Mouse (Mus musculus): ENCODE results near the gene Scml2. TPM values are rescaled to one million over a fixed set of nuclear protein-coding genes. Genes with fewer than 3 reads are reported as not detected.
"Not testable (repeated sequence)": the region's sequence is repeated elsewhere in the genome, so short reads cannot be mapped to it uniquely, and the experiment has no call there.

Gene Scml2
- total RNA-seq (2015) (3.7 and 5.6 TPM in 2 replicates), total RNA-seq (2017) (2.8 and 3.4 TPM in 2 replicates)

DNA sequence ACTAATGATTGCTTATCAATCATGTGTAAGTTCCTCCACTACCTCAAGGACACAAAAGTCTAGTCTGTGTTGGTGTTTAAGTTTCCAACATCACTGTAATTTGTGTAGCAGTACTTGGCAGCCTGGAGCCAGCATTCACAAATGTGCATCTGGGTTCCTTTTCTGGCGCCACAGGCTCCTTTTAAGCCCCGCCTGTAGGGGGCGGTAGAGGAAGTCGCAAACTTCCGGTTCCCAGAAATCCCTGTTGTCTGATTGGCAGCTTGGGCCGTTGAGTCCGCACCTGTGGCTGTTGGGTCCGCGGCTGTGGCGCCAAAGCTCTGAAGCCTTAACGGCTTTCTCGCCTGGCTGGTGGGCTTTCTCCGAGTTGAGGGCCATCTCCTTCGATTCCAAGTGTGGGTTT lies at the start of gene Scml2:
Gene Scml2, plus strand, starts transcription at position 301 of the 400 bp plus-strand sequence.
- not testable (repeated sequence) for ATAC-seq (replicated peaks; ENCODE audit: poor library complexity)

- ATAC-seq (replicated peaks; ENCODE audit: poor library complexity), result not testable (repeated sequence)
Measured at GRCm38 (mm10) chrX:161075576-161075975, 41.4 kb upstream of the Scml2 start.

DNA sequence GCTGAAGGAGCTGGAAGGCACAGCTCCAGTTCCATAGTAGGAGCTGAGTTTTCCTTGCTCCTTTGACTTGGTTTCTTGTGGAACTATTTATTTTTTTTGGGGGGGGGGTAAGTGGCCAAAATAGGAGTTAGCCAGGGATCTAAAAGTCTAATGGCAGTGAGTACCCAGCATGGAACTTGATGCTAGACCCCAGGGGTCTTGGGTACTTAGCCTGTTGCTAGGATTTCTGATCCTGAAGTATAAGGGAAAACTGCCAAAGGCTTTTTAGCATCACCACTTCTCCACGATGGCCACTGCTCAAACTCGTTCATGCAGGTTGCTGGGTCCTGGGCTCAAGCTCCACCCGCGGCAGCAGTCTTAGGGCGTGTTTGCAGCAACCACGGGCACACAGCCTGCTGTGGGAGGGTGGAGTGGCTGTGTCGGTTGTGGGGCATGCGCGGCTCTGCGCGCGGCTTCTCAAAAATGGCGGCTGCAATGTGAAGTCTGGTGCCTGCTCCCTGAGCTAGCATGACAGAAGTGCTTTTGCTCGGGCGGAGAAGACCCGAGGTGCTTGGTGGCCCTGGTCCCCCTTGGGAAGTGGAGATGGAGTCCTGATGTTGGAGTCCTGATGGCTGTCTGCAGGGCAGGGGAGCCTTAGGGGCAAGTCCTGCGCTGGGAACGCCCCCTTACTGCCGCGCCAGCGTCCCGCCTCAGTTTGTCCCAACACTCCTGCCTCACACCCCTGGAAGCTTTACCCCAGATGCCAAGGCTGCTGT lies 45.5 kb downstream of the Scml2 start:
- peak; percentile 99 for ATAC-seq (replicated peaks; ENCODE audit: poor library complexity)

DNA sequence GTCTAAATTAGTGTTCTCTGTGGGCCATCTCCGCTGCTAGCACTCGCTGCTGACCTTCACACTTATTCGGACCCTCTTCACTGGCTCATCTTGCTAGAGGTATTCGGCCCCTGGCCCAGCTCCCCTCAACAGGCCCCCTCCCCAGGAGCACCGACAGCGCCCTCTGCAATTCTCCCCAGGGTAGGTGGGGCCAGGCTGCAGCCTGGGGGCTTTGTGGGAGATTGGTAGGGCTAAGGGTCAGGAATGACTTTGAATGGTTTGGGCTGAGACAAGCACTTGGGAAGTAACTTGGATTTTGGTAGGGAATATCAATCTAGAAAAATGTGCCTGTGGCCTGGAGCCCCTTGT lies 46.0 kb downstream of the Scml2 start:
- ATAC-seq (replicated peaks; ENCODE audit: poor library complexity), result peak; percentile 33

GRCm38 (mm10) chrX:161287156-161287555 lies 170.2 kb downstream of the Scml2 start, which contains the start of gene Gm15262:
TSS of gene Gm15262 (plus strand) at chrX:161287456.
- not testable (repeated sequence) for ATAC-seq (replicated peaks; ENCODE audit: poor library complexity)

Other genes starting within 250 kb of the Scml2 start
- gene Gja6, start 210.1 kb upstream of the Scml2 start, total RNA-seq (2015), result 0.39 TPM in 1 of 2 replicates, not detected in the other
- gene Gja6, start 210.1 kb upstream of the Scml2 start, total RNA-seq (2017), result 0.14 TPM in 1 of 2 replicates, not detected in the other
- 1.9 and 2.0 TPM in 2 replicates for gene Cdkl5, start 122.5 kb upstream of the Scml2 start, total RNA-seq (2015)
- 0.83 and 1.8 TPM in 2 replicates for gene Cdkl5, start 122.5 kb upstream of the Scml2 start, total RNA-seq (2017)
- not detected in 2 replicates for gene Gm15262, start 170.3 kb downstream of the Scml2 start, total RNA-seq (2015)
- not detected in 2 replicates for gene Gm15262, start 170.3 kb downstream of the Scml2 start, total RNA-seq (2017)

Data from megakaryocyte progenitor cell, adult 5-6 weeks (primary cell).